Comparison of ENCODE assay signal across 8 mouse cellular contexts in the genomic region with DNA sequence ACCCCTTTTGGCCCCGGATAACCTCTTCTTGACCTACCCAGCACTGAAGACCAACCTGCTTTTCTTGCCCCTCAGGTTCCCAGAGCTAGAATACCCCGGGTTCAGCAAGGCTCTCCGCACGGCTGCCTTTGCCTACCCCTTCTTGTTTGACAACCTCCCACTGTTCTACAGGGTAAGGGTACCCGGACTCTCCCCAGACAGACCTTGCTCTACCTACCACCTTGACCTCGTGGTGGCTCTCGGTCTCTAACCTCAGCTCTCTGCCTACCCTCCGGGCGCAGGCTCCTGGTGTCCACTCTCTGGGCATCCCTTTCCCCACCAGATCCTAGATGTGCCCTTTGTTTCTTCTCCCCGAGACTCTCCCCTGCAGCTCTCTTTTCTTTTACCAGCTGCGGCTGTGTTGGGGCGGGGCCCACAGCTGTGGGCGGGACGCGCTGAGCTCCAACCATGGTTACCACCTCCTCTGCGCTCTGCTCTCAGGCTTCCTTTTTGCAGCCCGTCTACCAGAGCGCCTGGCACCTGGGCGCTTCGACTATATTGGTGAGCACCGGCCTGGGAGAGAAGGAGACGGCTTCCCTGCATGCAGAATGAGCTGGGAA. TPM values are rescaled to one million over a fixed set of nuclear protein-coding genes. Genes with fewer than 3 reads are reported as not detected.
DNase-seq lines count a peak whose midpoint lies in the region; ATAC-seq lines count a peak whose summit lies in the region.
"Not testable (repeated sequence)": the region's sequence is repeated elsewhere in the genome, so short reads cannot be mapped to it uniquely, and the experiment has no call there.

No protein-coding gene starts in this region.

- WGBS in embryonic facial prominence, embryonic 15.5 days: 4% methylated on average over 21 of the region's 22 CpGs
- WGBS in heart, embryonic 12.5 days: 8% methylated on average over 21 of the region's 22 CpGs
- 4% methylated on average over 21 of the region's 22 CpGs for WGBS in neural tube, embryonic 15.5 days
- WGBS in stomach, embryonic 16.5 days: 6% methylated on average over 19 of the region's 22 CpGs

- peak; percentile 80 for ATAC-seq in embryonic facial prominence, embryonic 15.5 days (ENCODE audit: insufficient number of reproducible peaks, low FRiP score, low TSS enrichment, low read depth)
- 0 out of 2 replicates have a peak, but pooled peaks have one; percentile 29 for ATAC-seq in heart, embryonic 12.5 days (ENCODE audit: insufficient number of reproducible peaks, low FRiP score)
- peak; percentile 90 for ATAC-seq in neural tube, embryonic 15.5 days (ENCODE audit: low FRiP score)
- peak; percentile 70 for ATAC-seq in stomach, embryonic 16.5 days (ENCODE audit: insufficient read depth, low FRiP score)

- peak; percentile 64 for DNase-seq in T-cell, adult 2 months (ENCODE audit: low spot score)
- peak; percentile 36 for DNase-seq in kidney, adult 18-20 months
- peak; percentile 72 to 75 for DNase-seq in left cerebral cortex, postnatal 36 days (ENCODE audit: low spot score in 2 of 2)
- DNase-seq in lung, postnatal 14 days: peak; percentile 45

- H3K36me3 ChIP-seq in embryonic facial prominence, embryonic 15.5 days; heart, embryonic 12.5 days; stomach, embryonic 16.5 days (ENCODE audit: control insufficient read depth, insufficient read depth, low read length): not testable (repeated sequence)
- H3K36me3 ChIP-seq in neural tube, embryonic 15.5 days: peaks cover 10% of the 10 kb centered on the region

- H3K9me3 ChIP-seq in embryonic facial prominence, embryonic 15.5 days (replicated peaks); heart, embryonic 12.5 days (replicated peaks); neural tube, embryonic 15.5 days (replicated peaks); stomach, embryonic 16.5 days (replicated peaks; ENCODE audit: control insufficient read depth, low read length): not testable (repeated sequence)

- peak overlapping the region; percentile 27 for H3K4me3 ChIP-seq in embryonic facial prominence, embryonic 15.5 days (replicated peaks)
- not testable (repeated sequence) for H3K4me3 ChIP-seq in heart, embryonic 12.5 days
- peak overlapping the region; percentile 32 for H3K4me3 ChIP-seq in neural tube, embryonic 15.5 days (replicated peaks)
- 0 out of 2 replicates have a peak overlapping the region, but pooled peaks have one; percentile 11 for H3K4me3 ChIP-seq in stomach, embryonic 16.5 days (replicated peaks; ENCODE audit: low read length)

- H3K27ac ChIP-seq in embryonic facial prominence, embryonic 15.5 days (replicated peaks); heart, embryonic 12.5 days (ENCODE audit: poor library complexity, severe bottlenecking); stomach, embryonic 16.5 days (ENCODE audit: low read length): not testable (repeated sequence)
- H3K27ac ChIP-seq in neural tube, embryonic 15.5 days (replicated peaks): peak overlapping the region; percentile 66; the same call in 1 of the 2 replicates

- peaks cover 16% of the 10 kb centered on the region for H3K27me3 ChIP-seq in embryonic facial prominence, embryonic 15.5 days
- peaks cover 27% of the 10 kb centered on the region for H3K27me3 ChIP-seq in heart, embryonic 12.5 days (replicated peaks)
- peaks cover 18% of the 10 kb centered on the region for H3K27me3 ChIP-seq in neural tube, embryonic 15.5 days (replicated peaks)
- H3K27me3 ChIP-seq in stomach, embryonic 16.5 days (ENCODE audit: control insufficient read depth, insufficient read depth, low read length): peaks cover 16% of the 10 kb centered on the region

- intact Hi-C loops in left cerebral cortex, postnatal 36 days (cut with DNase I): not testable (repeated sequence)

- peaks cover 11% of the 10 kb centered on the region for H3K4me1 ChIP-seq in embryonic facial prominence, embryonic 15.5 days
- H3K4me1 ChIP-seq in heart, embryonic 12.5 days (replicated peaks): peaks cover 23% of the 10 kb centered on the region
- H3K4me1 ChIP-seq in neural tube, embryonic 15.5 days: not testable (repeated sequence)
- H3K4me1 ChIP-seq in stomach, embryonic 16.5 days (ENCODE audit: control insufficient read depth, insufficient read depth, low read length): peaks cover 12% of the 10 kb centered on the region; the same call in 1 of the 2 replicates

- peak overlapping the region; percentile 47 for H3K4me2 ChIP-seq in embryonic facial prominence, embryonic 15.5 days (replicated peaks)
- peak overlapping the region; percentile 45 for H3K4me2 ChIP-seq in heart, embryonic 12.5 days
- peak overlapping the region; percentile 49 for H3K4me2 ChIP-seq in neural tube, embryonic 15.5 days
- peak overlapping the region; percentile 41 for H3K4me2 ChIP-seq in stomach, embryonic 16.5 days (ENCODE audit: low read depth, low read length)

- H3K9ac ChIP-seq in embryonic facial prominence, embryonic 15.5 days; heart, embryonic 12.5 days; neural tube, embryonic 15.5 days (replicated peaks): not testable (repeated sequence)
- 0 out of 2 replicates have a peak overlapping the region, but pooled peaks have one; percentile 50 for H3K9ac ChIP-seq in stomach, embryonic 16.5 days (ENCODE audit: low read length)

RNA-seq across cellular contexts. Expression of gene Paqr6, which starts 2.5 kb away (rescaled TPM):
- polyA plus RNA-seq in embryonic facial prominence, embryonic 15.5 days (2015; fragmentation: Nextera tagmentation; extraction: Ambion mirVana): 8.3 and 10.1 TPM in 2 replicates
- 3.6 and 4.3 TPM in 2 replicates for polyA plus RNA-seq in heart, embryonic 12.5 days (2016; fragmentation: Nextera tagmentation; extraction: Ambion mirVana)
- total RNA-seq in left cerebral cortex, postnatal 36 days (2021): 1 to 10 TPM; 6.9 to 8.4 TPM
- 1.6 and 2.5 TPM in 2 replicates for polyA plus RNA-seq in neural tube, embryonic 15.5 days (2015; fragmentation: Nextera tagmentation; extraction: Ambion mirVana)
- polyA plus RNA-seq in stomach, embryonic 16.5 days (2015; fragmentation: Nextera tagmentation; extraction: Ambion mirVana): 19.9 and 24.9 TPM in 2 replicates

RNA-seq across cellular contexts. Expression of gene Bglap3, which starts 5.6 kb away (rescaled TPM):
- 19.8 and 20.4 TPM in 2 replicates for polyA plus RNA-seq in embryonic facial prominence, embryonic 15.5 days (2015; fragmentation: Nextera tagmentation; extraction: Ambion mirVana)
- 0.10 TPM in 1 of 2 replicates, not detected in the other for polyA plus RNA-seq in heart, embryonic 12.5 days (2016; fragmentation: Nextera tagmentation; extraction: Ambion mirVana)
- total RNA-seq in left cerebral cortex, postnatal 36 days (2021): 1 to 10 TPM in 1 of 2 experiments, not detected in 1; 1.8 TPM
- polyA plus RNA-seq in neural tube, embryonic 15.5 days (2015; fragmentation: Nextera tagmentation; extraction: Ambion mirVana): 0.15 and 0.28 TPM in 2 replicates
- polyA plus RNA-seq in stomach, embryonic 16.5 days (2015; fragmentation: Nextera tagmentation; extraction: Ambion mirVana): 9.8 and 26.1 TPM in 2 replicates

RNA-seq across cellular contexts. Expression of gene Bglap2, which starts 11.6 kb away (rescaled TPM):
- polyA plus RNA-seq in embryonic facial prominence, embryonic 15.5 days (2015; fragmentation: Nextera tagmentation; extraction: Ambion mirVana): 13.8 and 15.5 TPM in 2 replicates
- polyA plus RNA-seq in heart, embryonic 12.5 days (2016; fragmentation: Nextera tagmentation; extraction: Ambion mirVana): not detected in 2 replicates
- 1 to 10 TPM; 2.6 to 2.7 TPM for total RNA-seq in left cerebral cortex, postnatal 36 days (2021)
- polyA plus RNA-seq in neural tube, embryonic 15.5 days (2015; fragmentation: Nextera tagmentation; extraction: Ambion mirVana): not detected in 2 replicates
- polyA plus RNA-seq in stomach, embryonic 16.5 days (2015; fragmentation: Nextera tagmentation; extraction: Ambion mirVana): 4.4 and 12.2 TPM in 2 replicates

RNA-seq across cellular contexts. Expression of gene Bglap, which starts 17.3 kb away (rescaled TPM):
- polyA plus RNA-seq in embryonic facial prominence, embryonic 15.5 days (2015; fragmentation: Nextera tagmentation; extraction: Ambion mirVana): 18.4 and 35.5 TPM in 2 replicates
- polyA plus RNA-seq in heart, embryonic 12.5 days (2016; fragmentation: Nextera tagmentation; extraction: Ambion mirVana): not detected in 2 replicates
- 1 to 10 TPM in 1 of 2 experiments, not detected in 1; 1.8 TPM for total RNA-seq in left cerebral cortex, postnatal 36 days (2021)
- not detected in 2 replicates for polyA plus RNA-seq in neural tube, embryonic 15.5 days (2015; fragmentation: Nextera tagmentation; extraction: Ambion mirVana)
- not detected in 2 replicates for polyA plus RNA-seq in stomach, embryonic 16.5 days (2015; fragmentation: Nextera tagmentation; extraction: Ambion mirVana)

RNA-seq across cellular contexts. Expression of gene Smg5, which starts 30.9 kb away (rescaled TPM):
- 41.8 and 48.6 TPM in 2 replicates for polyA plus RNA-seq in embryonic facial prominence, embryonic 15.5 days (2015; fragmentation: Nextera tagmentation; extraction: Ambion mirVana)
- 53.9 and 57.5 TPM in 2 replicates for polyA plus RNA-seq in heart, embryonic 12.5 days (2016; fragmentation: Nextera tagmentation; extraction: Ambion mirVana)
- 10 to 100 TPM; 68.3 to 82.9 TPM for total RNA-seq in left cerebral cortex, postnatal 36 days (2021)
- 57.7 and 60.8 TPM in 2 replicates for polyA plus RNA-seq in neural tube, embryonic 15.5 days (2015; fragmentation: Nextera tagmentation; extraction: Ambion mirVana)
- 40.0 and 42.9 TPM in 2 replicates for polyA plus RNA-seq in stomach, embryonic 16.5 days (2015; fragmentation: Nextera tagmentation; extraction: Ambion mirVana)

Comparison
In these comparisons a context has a peak if more than half of its experiments do, and no peak if none do; other contexts are left out.
1. ATAC-seq: peak in every context shown above with its lines; median percentile 90 in neural tube, embryonic 15.5 days; 80 in embryonic facial prominence, embryonic 15.5 days; 70 in stomach, embryonic 16.5 days; 29 in heart, embryonic 12.5 days.